Mouse (Mus musculus) kidney, adult 8-10 months (tissue): ENCODE measurements around the gene Nt5c.
"Not testable (repeated sequence)": the region's sequence is repeated elsewhere in the genome, so short reads cannot be mapped to it uniquely, and the experiment has no call there.

Experiments used
- DNase-seq, 2 experiments: peaks; one replicate each; pipeline ENCODE4 v3.0.0; 2022

Nt5c gene

GRCm38 (mm10) chr11:115491356-115492083 is at the start of gene Nt5c:
TSS of gene Nt5c (minus strand) at chr11:115491862.
- peak; percentile 76 to 81 for DNase-seq

GRCm38 (mm10) chr11:115538045-115538444 is 46.4 kb upstream of the Nt5c start:
- DNase-seq = no peak

GRCm38 (mm10) chr11:115536856-115537568 is 45.4 kb upstream of the Nt5c start:
- DNase-seq = peak in 1 of 2 experiments; percentile 12

- DNase-seq = peak; percentile 97 to 99
Measured at GRCm38 (mm10) chr11:115536038-115536681, 44.5 kb upstream of the Nt5c start, which contains the start of gene Sumo2. TSS of gene Sumo2 (minus strand) at chr11:115536276.

- DNase-seq = peak; percentile 32 to 39
Measured at GRCm38 (mm10) chr11:115535401-115536037, 43.9 kb upstream of the Nt5c start.

GRCm38 (mm10) chr11:115534759-115535371 is 43.2 kb upstream of the Nt5c start:
- DNase-seq = no peak

GRCm38 (mm10) chr11:115526446-115526845 is 34.8 kb upstream of the Nt5c start:
- DNase-seq = not testable (repeated sequence)

GRCm38 (mm10) chr11:115522703-115523102 is 31.0 kb upstream of the Nt5c start:
- no peak for DNase-seq

- DNase-seq = no peak
Measured at GRCm38 (mm10) chr11:115522238-115522637, 30.6 kb upstream of the Nt5c start.

GRCm38 (mm10) chr11:115521080-115521479 is 29.4 kb upstream of the Nt5c start:
- no peak for DNase-seq

- DNase-seq = no peak
Measured at GRCm38 (mm10) chr11:115520218-115520617, 28.6 kb upstream of the Nt5c start.

GRCm38 (mm10) chr11:115519581-115519980 is 27.9 kb upstream of the Nt5c start:
- DNase-seq = no peak

- DNase-seq = no peak
Measured at GRCm38 (mm10) chr11:115518693-115519092, 27.0 kb upstream of the Nt5c start.

GRCm38 (mm10) chr11:115516942-115517341 is 25.3 kb upstream of the Nt5c start:
- no peak for DNase-seq

- DNase-seq = no peak
Measured at GRCm38 (mm10) chr11:115515021-115515420, 23.4 kb upstream of the Nt5c start.

GRCm38 (mm10) chr11:115514238-115514663 is 22.6 kb upstream of the Nt5c start, which contains the start of gene Jpt1:
TSS of gene Jpt1 (minus strand) at chr11:115514387.
- DNase-seq = peak; percentile 98

GRCm38 (mm10) chr11:115513271-115514237 is 21.9 kb upstream of the Nt5c start:
- peak; percentile 14 to 24 for DNase-seq

GRCm38 (mm10) chr11:115512407-115513183 is 20.9 kb upstream of the Nt5c start:
- DNase-seq = peak in 1 of 2 experiments; percentile 10

- DNase-seq = no peak
Measured at GRCm38 (mm10) chr11:115512004-115512403, 20.3 kb upstream of the Nt5c start.

- no peak for DNase-seq
Measured at GRCm38 (mm10) chr11:115511121-115511520, 19.5 kb upstream of the Nt5c start.
